Mouse (Mus musculus): Measurements from ENCODE around the gene Gfy. TPM values are rescaled to one million over a fixed set of nuclear protein-coding genes. Genes with fewer than 3 reads are reported as not detected.

The Gfy gene
- polyA plus RNA-seq, 1 experiment from 2014 or later, result not detected

- DNase-seq (ENCODE audit: low spot score), result no peak
- ATAC-seq (ENCODE audit: insufficient number of reproducible peaks, low FRiP score, low TSS enrichment, low read depth), result no peak
- Histone ChIP-seq H3K4me1 (ENCODE audit: control insufficient read depth, insufficient read depth, low read length) (0 out of 2 replicates have a peak, but pooled peaks cover 10% of the 10 kb centered on the region), H3K4me2 (ENCODE audit: low read depth, severe bottlenecking) (no peak overlapping the region), H3K9ac (ENCODE audit: low read length) (peak overlapping the region; percentile 1; the same call in 1 of the 2 replicates), H3K36me3 (ENCODE audit: control insufficient read depth, insufficient read depth, low read length) (peaks cover 2% of the 10 kb centered on the region; the same call in 1 of the 2 replicates), H3K4me3 (ENCODE audit: low read depth, low read length) (no peak overlapping the region), H3K27me3 (ENCODE audit: control insufficient read depth, insufficient read depth, low read length) (no peaks in the 10 kb centered on the region), H3K9me3 (ENCODE audit: control insufficient read depth, low read length) (no peaks in the 10 kb centered on the region), H3K27ac (replicated peaks; ENCODE audit: low read depth, low read length) (no peak overlapping the region)
- 66% methylated on average over 4 of the region's 4 CpGs for WGBS
Observed at GRCm38 (mm10) chr7:45148534-45149098, 30.8 kb downstream of the Gfy start.

GRCm38 (mm10) chr7:45147899-45148298, 31.5 kb downstream of the Gfy start:
- H3K27ac ChIP-seq (replicated peaks; ENCODE audit: low read depth, low read length), result no peak overlapping the region
- 0 out of 2 replicates have a peak, but pooled peaks cover 10% of the 10 kb centered on the region for H3K4me1 ChIP-seq (ENCODE audit: control insufficient read depth, insufficient read depth, low read length)
- H3K36me3 ChIP-seq (ENCODE audit: control insufficient read depth, insufficient read depth, low read length), result peaks cover 2% of the 10 kb centered on the region; the same call in 1 of the 2 replicates
- 91% methylated on average over 11 of the region's 11 CpGs for WGBS
- ATAC-seq (ENCODE audit: insufficient number of reproducible peaks, low FRiP score, low TSS enrichment, low read depth) (no peak), DNase-seq (ENCODE audit: low spot score) (no peak)
- no peak overlapping the region for H3K9ac ChIP-seq (ENCODE audit: low read length)
- H3K27me3 ChIP-seq (ENCODE audit: control insufficient read depth, insufficient read depth, low read length), result no peaks in the 10 kb centered on the region
- H3K4me2 ChIP-seq (ENCODE audit: low read depth, severe bottlenecking), result no peak overlapping the region
- H3K4me3 ChIP-seq (ENCODE audit: low read depth, low read length), result no peak overlapping the region
- no peaks in the 10 kb centered on the region for H3K9me3 ChIP-seq (ENCODE audit: control insufficient read depth, low read length)

- DNase-seq (ENCODE audit: low spot score), result no peak
- 0 out of 2 replicates have a peak, but pooled peaks cover 10% of the 10 kb centered on the region for H3K4me1 ChIP-seq (ENCODE audit: control insufficient read depth, insufficient read depth, low read length)
- peaks cover 2% of the 10 kb centered on the region; the same call in 1 of the 2 replicates for H3K36me3 ChIP-seq (ENCODE audit: control insufficient read depth, insufficient read depth, low read length)
- 94% methylated on average over 11 of the region's 11 CpGs for WGBS
- H3K27ac ChIP-seq (replicated peaks; ENCODE audit: low read depth, low read length), result no peak overlapping the region
- no peak overlapping the region for H3K4me3 ChIP-seq (ENCODE audit: low read depth, low read length)
- no peaks in the 10 kb centered on the region for H3K9me3 ChIP-seq (ENCODE audit: control insufficient read depth, low read length)
- no peaks in the 10 kb centered on the region for H3K27me3 ChIP-seq (ENCODE audit: control insufficient read depth, insufficient read depth, low read length)
- no peak overlapping the region for H3K9ac ChIP-seq (ENCODE audit: low read length)
- no peak overlapping the region for H3K4me2 ChIP-seq (ENCODE audit: low read depth, severe bottlenecking)
- ATAC-seq (ENCODE audit: insufficient number of reproducible peaks, low FRiP score, low TSS enrichment, low read depth), result no peak
Observed at GRCm38 (mm10) chr7:45147267-45147666, 32.1 kb downstream of the Gfy start.

- H3K4me2 ChIP-seq (ENCODE audit: low read depth, severe bottlenecking), result no peak overlapping the region
- H3K4me1 ChIP-seq (ENCODE audit: control insufficient read depth, insufficient read depth, low read length), result no peaks in the 10 kb centered on the region
- no peak overlapping the region for H3K27ac ChIP-seq (replicated peaks; ENCODE audit: low read depth, low read length)
- no peak for DNase-seq (ENCODE audit: low spot score)
- no peak overlapping the region for H3K9ac ChIP-seq (ENCODE audit: low read length)
- no peaks in the 10 kb centered on the region for H3K9me3 ChIP-seq (ENCODE audit: control insufficient read depth, low read length)
- peaks cover 2% of the 10 kb centered on the region; the same call in 1 of the 2 replicates for H3K36me3 ChIP-seq (ENCODE audit: control insufficient read depth, insufficient read depth, low read length)
- no peaks in the 10 kb centered on the region for H3K27me3 ChIP-seq (ENCODE audit: control insufficient read depth, insufficient read depth, low read length)
- WGBS, result 93% methylated on average over 8 of the region's 8 CpGs
- no peak for ATAC-seq (ENCODE audit: insufficient number of reproducible peaks, low FRiP score, low TSS enrichment, low read depth)
- no peak overlapping the region for H3K4me3 ChIP-seq (ENCODE audit: low read depth, low read length)
Observed at GRCm38 (mm10) chr7:45145460-45145859, 33.9 kb downstream of the Gfy start.

- Histone ChIP-seq H3K27me3 (ENCODE audit: control insufficient read depth, insufficient read depth, low read length) (no peaks in the 10 kb centered on the region), H3K4me2 (ENCODE audit: low read depth, severe bottlenecking) (no peak overlapping the region), H3K9ac (ENCODE audit: low read length) (no peak overlapping the region), H3K4me3 (ENCODE audit: low read depth, low read length) (no peak overlapping the region), H3K9me3 (ENCODE audit: control insufficient read depth, low read length) (no peaks in the 10 kb centered on the region), H3K27ac (replicated peaks; ENCODE audit: low read depth, low read length) (no peak overlapping the region), H3K36me3 (ENCODE audit: control insufficient read depth, insufficient read depth, low read length) (peaks cover 2% of the 10 kb centered on the region; the same call in 1 of the 2 replicates), H3K4me1 (ENCODE audit: control insufficient read depth, insufficient read depth, low read length) (no peaks in the 10 kb centered on the region)
- ATAC-seq (ENCODE audit: insufficient number of reproducible peaks, low FRiP score, low TSS enrichment, low read depth) (no peak), DNase-seq (ENCODE audit: low spot score) (no peak)
- 83% methylated on average over 13 of the region's 13 CpGs for WGBS
Observed at GRCm38 (mm10) chr7:45144368-45145174, 34.8 kb downstream of the Gfy start.

- DNase-seq (ENCODE audit: low spot score), result no peak
- Histone ChIP-seq H3K27ac (replicated peaks; ENCODE audit: low read depth, low read length) (no peak overlapping the region), H3K4me1 (ENCODE audit: control insufficient read depth, insufficient read depth, low read length) (no peaks in the 10 kb centered on the region), H3K4me3 (ENCODE audit: low read depth, low read length) (no peak overlapping the region), H3K36me3 (ENCODE audit: control insufficient read depth, insufficient read depth, low read length) (no peaks in the 10 kb centered on the region; the same call in 1 of the 2 replicates), H3K9me3 (ENCODE audit: control insufficient read depth, low read length) (no peaks in the 10 kb centered on the region), H3K9ac (ENCODE audit: low read length) (no peak overlapping the region), H3K4me2 (ENCODE audit: low read depth, severe bottlenecking) (no peak overlapping the region), H3K27me3 (ENCODE audit: control insufficient read depth, insufficient read depth, low read length) (no peaks in the 10 kb centered on the region; the same call in 1 of the 2 replicates)
- WGBS, result 92% methylated on average over 5 of the region's 5 CpGs
- ATAC-seq (ENCODE audit: insufficient number of reproducible peaks, low FRiP score, low TSS enrichment, low read depth), result no peak
Observed at GRCm38 (mm10) chr7:45141914-45142313, 37.5 kb downstream of the Gfy start.

- 91% methylated on average over 3 of the region's 3 CpGs for WGBS
- H3K4me1 ChIP-seq (ENCODE audit: control insufficient read depth, insufficient read depth, low read length), result no peaks in the 10 kb centered on the region
- no peak for ATAC-seq (ENCODE audit: insufficient number of reproducible peaks, low FRiP score, low TSS enrichment, low read depth)
- H3K27me3 ChIP-seq (ENCODE audit: control insufficient read depth, insufficient read depth, low read length), result no peaks in the 10 kb centered on the region; the same call in 1 of the 2 replicates
- H3K9ac ChIP-seq (ENCODE audit: low read length), result no peak overlapping the region
- no peak overlapping the region for H3K27ac ChIP-seq (replicated peaks; ENCODE audit: low read depth, low read length)
- no peak for DNase-seq (ENCODE audit: low spot score)
- H3K4me2 ChIP-seq (ENCODE audit: low read depth, severe bottlenecking), result no peak overlapping the region
- H3K4me3 ChIP-seq (ENCODE audit: low read depth, low read length), result no peak overlapping the region
- no peaks in the 10 kb centered on the region; the same call in 1 of the 2 replicates for H3K36me3 ChIP-seq (ENCODE audit: control insufficient read depth, insufficient read depth, low read length)
- no peaks in the 10 kb centered on the region for H3K9me3 ChIP-seq (ENCODE audit: control insufficient read depth, low read length)
Observed at GRCm38 (mm10) chr7:45141319-45141718, 38.0 kb downstream of the Gfy start.

GRCm38 (mm10) chr7:45139904-45140723, 39.3 kb downstream of the Gfy start:
- no peak for ATAC-seq (ENCODE audit: insufficient number of reproducible peaks, low FRiP score, low TSS enrichment, low read depth)
- Histone ChIP-seq H3K4me1 (ENCODE audit: control insufficient read depth, insufficient read depth, low read length) (no peaks in the 10 kb centered on the region), H3K4me2 (ENCODE audit: low read depth, severe bottlenecking) (no peak overlapping the region), H3K9ac (ENCODE audit: low read length) (no peak overlapping the region), H3K4me3 (ENCODE audit: low read depth, low read length) (no peak overlapping the region), H3K9me3 (ENCODE audit: control insufficient read depth, low read length) (no peaks in the 10 kb centered on the region), H3K27ac (replicated peaks; ENCODE audit: low read depth, low read length) (no peak overlapping the region), H3K36me3 (ENCODE audit: control insufficient read depth, insufficient read depth, low read length) (no peaks in the 10 kb centered on the region; the same call in 1 of the 2 replicates), H3K27me3 (ENCODE audit: control insufficient read depth, insufficient read depth, low read length) (no peaks in the 10 kb centered on the region; the same call in 1 of the 2 replicates)
- WGBS, result 73% methylated on average over 8 of the region's 8 CpGs
- no peak for DNase-seq (ENCODE audit: low spot score)
